8 mouse cellular contexts compared by ENCODE assay signal in genomic region chr2:101678236-101679021, GRCm38 (mm10). TPM values are rescaled to one million over a fixed set of nuclear protein-coding genes. Genes with fewer than 3 reads are reported as not detected.
DNase-seq lines count a peak whose midpoint lies in the region; ATAC-seq lines count a peak whose summit lies in the region.

TSS of gene Traf6 (plus strand) at chr2:101678429.

- peak within 1 kb of the TSS; percentile 5; the same call in 1 of the 2 replicates for H3K27ac ChIP-seq in hindbrain, embryonic 14.5 days

- no peaks in the 10 kb centered on the region for H3K27me3 ChIP-seq in hindbrain, embryonic 14.5 days (ENCODE audit: control insufficient read depth, insufficient read depth, low read length)

- peak within 1 kb of the TSS; percentile 72 for H3K9ac ChIP-seq in hindbrain, embryonic 14.5 days

- no peaks in the 10 kb centered on the region for H3K9me3 ChIP-seq in hindbrain, embryonic 14.5 days (ENCODE audit: control insufficient read depth, low read length)

- DNase-seq in WW6 (ENCODE audit: low read depth, low spot score), result peak; percentile 63
- DNase-seq in cerebellum, postnatal 36 days, result peak; percentile 70 to 78
- peak; percentile 78 for DNase-seq in frontal cortex, postnatal 36 days (ENCODE audit: low spot score in 2 of 2)
- DNase-seq in hindbrain, embryonic 14.5 days (ENCODE audit: low spot score), result peak; percentile 78
- peak; percentile 82 to 88 for DNase-seq in layer of hippocampus, postnatal 36 days
- DNase-seq in lung, postnatal 36 days, result peak; percentile 93
- peak; percentile 91 for DNase-seq in retina, embryonic 14.5 days (ENCODE audit: low spot score)
- DNase-seq in thymus, postnatal 36 days, result peak; percentile 88 to 89

- H3K36me3 ChIP-seq in hindbrain, embryonic 14.5 days (replicated peaks; ENCODE audit: control insufficient read depth, insufficient read depth), result no peaks in the 10 kb centered on the region

- under 1% methylated on average over 68 of the region's 68 CpGs for WGBS in hindbrain, embryonic 14.5 days

- peak; percentile 88 for ATAC-seq in hindbrain, embryonic 14.5 days (ENCODE audit: low FRiP score)

- peak within 1 kb of the TSS; percentile 74 for H3K4me2 ChIP-seq in hindbrain, embryonic 14.5 days (replicated peaks)

- peaks cover 6% of the 10 kb centered on the region; the same call in 1 of the 2 replicates for H3K4me1 ChIP-seq in hindbrain, embryonic 14.5 days (replicated peaks; ENCODE audit: control insufficient read depth, insufficient read depth, low read length)

- H3K4me3 ChIP-seq in hindbrain, embryonic 14.5 days (replicated peaks; ENCODE audit: low read length), result peak within 1 kb of the TSS; percentile 78

RNA-seq across cellular contexts. Expression of gene Traf6, which starts in this region (rescaled TPM):
- polyA plus RNA-seq in hindbrain, embryonic 14.5 days (2014; fragmentation: Nextera tagmentation; extraction: Ambion mirVana), result 8.0 and 8.5 TPM in 2 replicates
- 10 to 100 TPM; 14.9 to 15.4 TPM for total RNA-seq in layer of hippocampus, postnatal 36 days (2021)

Comparison
In these comparisons a context has a peak if more than half of its experiments do, and no peak if none do; other contexts are left out.
1. Peak in every context shown above with its lines: DNase-seq, ATAC-seq, H3K4me3 ChIP-seq and H3K27ac ChIP-seq.